In the genomic region with DNA sequence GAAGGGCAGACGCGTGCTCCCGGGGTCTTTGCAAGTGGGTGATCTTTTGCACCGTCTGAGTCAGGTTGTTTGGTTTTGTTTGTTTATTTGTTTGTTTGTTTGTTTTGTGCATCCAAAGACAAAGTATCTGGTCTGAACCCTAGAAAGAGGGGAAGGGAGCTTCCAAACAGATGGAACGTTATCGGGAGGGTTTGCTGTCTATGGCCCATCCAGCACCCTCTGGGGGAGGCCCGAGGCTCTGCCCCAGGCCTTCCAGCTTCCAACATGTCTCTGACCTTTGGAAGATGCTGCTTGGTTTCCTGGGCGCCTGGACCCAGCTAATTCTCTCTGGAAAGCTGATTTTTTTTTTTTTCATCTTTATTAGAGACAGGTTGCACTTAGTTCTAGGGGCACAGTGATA, we compare ENCODE assay signal across 11 mouse cellular contexts. TPM values are rescaled to one million over a fixed set of nuclear protein-coding genes. Genes with fewer than 3 reads are reported as not detected.
DNase-seq lines count a peak whose midpoint lies in the region; ATAC-seq and TF ChIP-seq lines count a peak whose summit lies in the region.
"Had no signal": no experiment of that assay in that cellular context is flagged by ENCODE, and none has a peak within 500 bp of the region (broad histone marks: within the 10 kb centered on the region; RNA-seq: fewer than 3 reads in every experiment).

No protein-coding gene starts in this region.

- peaks cover 11% of the 10 kb centered on the region; the same call in 1 of the 2 replicates for H3K4me1 ChIP-seq in kidney, embryonic 16.5 days (ENCODE audit: insufficient read depth, low read length)
- H3K4me1 ChIP-seq in embryonic facial prominence, embryonic 12.5 days: peaks cover 14% of the 10 kb centered on the region
- H3K4me1 ChIP-seq in hindbrain, postnatal 0 days (ENCODE audit: insufficient read depth, low read length): peaks cover 5% of the 10 kb centered on the region; the same call in 1 of the 2 replicates
- H3K4me1 ChIP-seq in neural tube, embryonic 12.5 days: peaks cover 16% of the 10 kb centered on the region

- H3K4me2 ChIP-seq in kidney, embryonic 16.5 days (replicated peaks; ENCODE audit: low read depth, low read length): peak overlapping the region; percentile 100; the same call in 1 of the 2 replicates
- peak overlapping the region; percentile 93 for H3K4me2 ChIP-seq in embryonic facial prominence, embryonic 12.5 days (replicated peaks)
- H3K4me2 ChIP-seq in hindbrain, postnatal 0 days (ENCODE audit: low read depth, low read length): peak overlapping the region; percentile 91
- peak overlapping the region; percentile 99 for H3K4me2 ChIP-seq in neural tube, embryonic 12.5 days (replicated peaks)

- no peak for DNase-seq in kidney, postnatal 10 days
- DNase-seq in hindbrain, postnatal 0 days (ENCODE audit: low spot score): no peak
- no peak for DNase-seq in c-Kit-positive CD71-positive TER-119-positive erythroid progenitor cells, embryonic 14.5 days (ENCODE audit: low spot score)
- DNase-seq in heart, postnatal 36 days: no peak

- H3K9ac ChIP-seq in kidney, embryonic 16.5 days (replicated peaks; ENCODE audit: low read length): no peak overlapping the region
- no peak overlapping the region for H3K9ac ChIP-seq in embryonic facial prominence, embryonic 12.5 days
- H3K9ac ChIP-seq in hindbrain, postnatal 0 days (replicated peaks; ENCODE audit: low read length): 0 out of 2 replicates have a peak overlapping the region, but pooled peaks have one; percentile 81
- H3K9ac ChIP-seq in neural tube, embryonic 12.5 days: 0 out of 2 replicates have a peak overlapping the region, but pooled peaks have one; percentile 70

- H3K9me3 ChIP-seq in kidney, embryonic 16.5 days (ENCODE audit: low read length): peaks cover 4% of the 10 kb centered on the region; the same call in 1 of the 2 replicates
- H3K9me3 ChIP-seq in embryonic facial prominence, embryonic 12.5 days: peaks cover 8% of the 10 kb centered on the region
- no peaks in the 10 kb centered on the region for H3K9me3 ChIP-seq in hindbrain, postnatal 0 days (ENCODE audit: low read length)
- H3K9me3 ChIP-seq in neural tube, embryonic 12.5 days: peaks cover 9% of the 10 kb centered on the region; the same call in 1 of the 2 replicates

- no peaks in the 10 kb centered on the region for H3K36me3 ChIP-seq in kidney, embryonic 16.5 days (ENCODE audit: insufficient read depth, low read length)
- H3K36me3 ChIP-seq in embryonic facial prominence, embryonic 12.5 days: no peaks in the 10 kb centered on the region
- H3K36me3 ChIP-seq in hindbrain, postnatal 0 days (ENCODE audit: insufficient read depth, low read length): no peaks in the 10 kb centered on the region
- H3K36me3 ChIP-seq in neural tube, embryonic 12.5 days: no peaks in the 10 kb centered on the region
- H3K36me3 ChIP-seq: G1E had no signal

- H3K27me3 ChIP-seq in kidney, embryonic 16.5 days (ENCODE audit: insufficient read depth, low read length): peaks cover 23% of the 10 kb centered on the region
- peaks cover 31% of the 10 kb centered on the region for H3K27me3 ChIP-seq in embryonic facial prominence, embryonic 12.5 days
- 0 out of 2 replicates have a peak, but pooled peaks cover 4% of the 10 kb centered on the region for H3K27me3 ChIP-seq in hindbrain, postnatal 0 days (ENCODE audit: insufficient read depth, low read length)
- H3K27me3 ChIP-seq in neural tube, embryonic 12.5 days (replicated peaks): peaks cover 35% of the 10 kb centered on the region

- H3K27ac ChIP-seq in kidney, embryonic 16.5 days (ENCODE audit: low read length): no peak overlapping the region
- no peak overlapping the region for H3K27ac ChIP-seq in embryonic facial prominence, embryonic 12.5 days
- no peak overlapping the region for H3K27ac ChIP-seq in hindbrain, postnatal 0 days
- no peak overlapping the region for H3K27ac ChIP-seq in neural tube, embryonic 12.5 days

- intact Hi-C loops in heart, postnatal 36 days (cut with DNase I): no loop called here

- no peak for ATAC-seq in kidney, embryonic 16.5 days (ENCODE audit: low FRiP score, low TSS enrichment)
- ATAC-seq in embryonic facial prominence, embryonic 12.5 days (ENCODE audit: insufficient number of reproducible peaks, insufficient read depth, low FRiP score, low TSS enrichment): no peak
- no peak for ATAC-seq in hindbrain, postnatal 0 days
- no peak for ATAC-seq in neural tube, embryonic 12.5 days (ENCODE audit: low FRiP score, low read depth)
- no peak for ATAC-seq in megakaryocyte, adult 5-6 weeks (ENCODE audit: poor library complexity, severe bottlenecking)

- no peak for TF ChIP-seq CTCF in hindbrain, postnatal 0 days (IDR thresholded peaks at IDR 0.05; ENCODE audit: low read depth)

- H3K4me3 ChIP-seq in kidney, embryonic 16.5 days (ENCODE audit: low read length): peak overlapping the region; percentile 70; the same call in 1 of the 2 replicates
- H3K4me3 ChIP-seq in embryonic facial prominence, embryonic 12.5 days: peak overlapping the region; percentile 68
- peak overlapping the region; percentile 75 for H3K4me3 ChIP-seq in hindbrain, postnatal 0 days (ENCODE audit: low read length)
- no peak overlapping the region for H3K4me3 ChIP-seq in neural tube, embryonic 12.5 days

- WGBS in kidney, embryonic 16.5 days: 18% methylated on average over 8 of the region's 8 CpGs
- WGBS in embryonic facial prominence, embryonic 12.5 days: 9% methylated on average over 8 of the region's 8 CpGs
- WGBS in hindbrain, postnatal 0 days: 11% methylated on average over 8 of the region's 8 CpGs
- 19% methylated on average over 8 of the region's 8 CpGs for WGBS in neural tube, embryonic 12.5 days

RNA-seq across cellular contexts. Expression of a gene that starts 1.4 kb away (rescaled TPM):
- 5.5 and 6.0 TPM in 2 replicates for polyA plus RNA-seq in kidney, embryonic 16.5 days (2015; fragmentation: Nextera tagmentation; extraction: Ambion mirVana)
- polyA plus RNA-seq in embryonic facial prominence, embryonic 12.5 days (2016; fragmentation: Nextera tagmentation; extraction: Ambion mirVana): 8.7 TPM in 2 replicates
- total RNA-seq in hindbrain, postnatal 0 days (2014; rRNA removed): 95.4 and 114 TPM in 2 replicates
- 16.2 and 16.9 TPM in 2 replicates for polyA plus RNA-seq in hindbrain, postnatal 0 days (2015; fragmentation: Nextera tagmentation; extraction: Ambion mirVana)
- polyA plus RNA-seq in neural tube, embryonic 12.5 days (2016; fragmentation: Nextera tagmentation; extraction: Ambion mirVana): 6.3 TPM in 2 replicates
- total RNA-seq in heart, postnatal 36 days (2021): 1 to 10 TPM in 1 of 2 experiments, under 1 TPM in 1; 0.92 to 1.2 TPM
- total RNA-seq in megakaryocyte, adult 5-6 weeks (2015): not detected in 2 replicates
- not detected in 2 replicates for total RNA-seq in megakaryocyte, adult 5-6 weeks (2017)
- polyA plus RNA-seq: G1E had no signal

RNA-seq across cellular contexts. Expression of a gene that starts 22.4 kb away (rescaled TPM):
- polyA plus RNA-seq in kidney, embryonic 16.5 days (2015; fragmentation: Nextera tagmentation; extraction: Ambion mirVana): not detected in 2 replicates
- not detected in 2 replicates for polyA plus RNA-seq in embryonic facial prominence, embryonic 12.5 days (2016; fragmentation: Nextera tagmentation; extraction: Ambion mirVana)
- total RNA-seq in hindbrain, postnatal 0 days (2014; rRNA removed): not detected in 2 replicates
- not detected in 2 replicates for polyA plus RNA-seq in hindbrain, postnatal 0 days (2015; fragmentation: Nextera tagmentation; extraction: Ambion mirVana)
- not detected in 2 replicates for polyA plus RNA-seq in neural tube, embryonic 12.5 days (2016; fragmentation: Nextera tagmentation; extraction: Ambion mirVana)
- total RNA-seq in heart, postnatal 36 days (2021): not detected
- total RNA-seq in megakaryocyte, adult 5-6 weeks (2015): not detected in 2 replicates
- not detected in 2 replicates for total RNA-seq in megakaryocyte, adult 5-6 weeks (2017)
- total RNA-seq: gastrocnemius, adult 8-10 months; layer of hippocampus, postnatal 25 days had no signal
- polyA plus RNA-seq: G1E had no signal

RNA-seq across cellular contexts. Expression of a gene that starts 36.0 kb away (rescaled TPM):
- not detected in 2 replicates for polyA plus RNA-seq in kidney, embryonic 16.5 days (2015; fragmentation: Nextera tagmentation; extraction: Ambion mirVana)
- polyA plus RNA-seq in embryonic facial prominence, embryonic 12.5 days (2016; fragmentation: Nextera tagmentation; extraction: Ambion mirVana): not detected in 2 replicates
- not detected in 2 replicates for total RNA-seq in hindbrain, postnatal 0 days (2014; rRNA removed)
- polyA plus RNA-seq in hindbrain, postnatal 0 days (2015; fragmentation: Nextera tagmentation; extraction: Ambion mirVana): not detected in 2 replicates
- not detected in 2 replicates for polyA plus RNA-seq in neural tube, embryonic 12.5 days (2016; fragmentation: Nextera tagmentation; extraction: Ambion mirVana)
- not detected for total RNA-seq in heart, postnatal 36 days (2021)
- total RNA-seq in megakaryocyte, adult 5-6 weeks (2015): not detected in 2 replicates
- not detected in 2 replicates for total RNA-seq in megakaryocyte, adult 5-6 weeks (2017)
- total RNA-seq: G1E; gastrocnemius, adult 8-10 months; layer of hippocampus, postnatal 25 days had no signal
- polyA plus RNA-seq: G1E had no signal

RNA-seq across cellular contexts. Expression of a gene that starts 41.9 kb away (rescaled TPM):
- polyA plus RNA-seq in kidney, embryonic 16.5 days (2015; fragmentation: Nextera tagmentation; extraction: Ambion mirVana): 8.5 and 8.7 TPM in 2 replicates
- 6.1 and 7.0 TPM in 2 replicates for polyA plus RNA-seq in embryonic facial prominence, embryonic 12.5 days (2016; fragmentation: Nextera tagmentation; extraction: Ambion mirVana)
- 0.86 and 3.1 TPM in 2 replicates for total RNA-seq in hindbrain, postnatal 0 days (2014; rRNA removed)
- 0.85 and 1.0 TPM in 2 replicates for polyA plus RNA-seq in hindbrain, postnatal 0 days (2015; fragmentation: Nextera tagmentation; extraction: Ambion mirVana)
- 1.9 and 2.0 TPM in 2 replicates for polyA plus RNA-seq in neural tube, embryonic 12.5 days (2016; fragmentation: Nextera tagmentation; extraction: Ambion mirVana)
- 1 to 10 TPM; 4.0 to 4.6 TPM for total RNA-seq in heart, postnatal 36 days (2021)
- total RNA-seq in megakaryocyte, adult 5-6 weeks (2015): 22.8 and 24.6 TPM in 2 replicates
- total RNA-seq in megakaryocyte, adult 5-6 weeks (2017): 42.8 and 45.7 TPM in 2 replicates

Comparison
In these comparisons a context has a peak if more than half of its experiments do, and no peak if none do; other contexts are left out.
1. H3K9ac ChIP-seq: peak in hindbrain, postnatal 0 days (single experiment) and neural tube, embryonic 12.5 days (single experiment); none in kidney, embryonic 16.5 days (single experiment) and embryonic facial prominence, embryonic 12.5 days (single experiment).
2. Peak in every context shown above with its lines, with median percentiles within 50 percentile points of each other: H3K4me2 ChIP-seq.